Mouse (Mus musculus): Measurements from ENCODE around the gene Lpo. TPM values are rescaled to one million over a fixed set of nuclear protein-coding genes. Genes with fewer than 3 reads are reported as not detected.
A peak's percentile ranks its signal among the peaks of the same experiment; 100 is the strongest.

The Lpo gene
- polyA plus RNA-seq, 1 experiment from 2014 or later: 0.18 TPM

DNA sequence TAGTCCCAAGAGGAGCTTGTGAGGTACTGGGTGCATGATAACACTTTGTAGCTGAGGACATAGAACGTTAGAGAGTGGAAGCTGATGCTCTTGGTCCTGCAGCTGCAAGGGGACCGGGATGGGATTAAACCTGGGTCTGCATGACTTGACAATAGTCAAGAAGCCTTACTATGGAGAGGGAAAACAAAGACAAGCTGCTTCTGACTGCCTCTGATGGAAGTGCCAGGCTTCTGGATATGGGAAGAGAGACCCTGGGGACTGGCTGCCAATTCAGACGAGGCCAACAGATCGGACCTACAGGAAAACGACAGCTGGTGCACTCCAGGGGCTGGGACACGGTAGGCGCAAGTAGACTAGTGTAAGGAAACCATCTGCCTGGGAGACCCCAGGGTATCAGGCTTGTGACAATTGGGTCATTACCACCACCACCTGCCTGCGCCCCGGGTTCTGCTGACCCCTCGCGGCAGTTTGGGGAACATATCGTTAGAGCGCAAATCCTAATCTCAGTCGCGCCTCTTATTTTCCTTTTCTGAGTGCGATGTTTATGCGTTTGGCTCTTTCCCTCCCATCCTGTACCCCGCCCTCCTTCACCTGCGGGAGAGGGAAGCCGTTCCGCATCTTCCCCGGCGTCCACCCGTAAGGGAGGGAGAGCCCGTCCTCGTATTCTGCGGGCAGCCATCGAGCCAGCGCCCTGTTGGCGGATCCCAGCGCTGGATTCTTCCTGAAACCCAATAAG lies 11.2 kb downstream of the Lpo start:
- 3% methylated on average over 27 of the region's 31 CpGs for WGBS
- Histone ChIP-seq H3K27me3 (replicated peaks; ENCODE audit: control insufficient read depth, insufficient read depth, low read length) (no peaks in the 10 kb centered on the region), H3K4me2 (ENCODE audit: low read depth, low read length) (peak overlapping the region; percentile 61), H3K27ac (replicated peaks; ENCODE audit: low read depth, low read length) (no peak overlapping the region), H3K36me3 (ENCODE audit: control insufficient read depth, insufficient read depth, low read length) (no peaks in the 10 kb centered on the region), H3K4me3 (ENCODE audit: low read depth, low read length) (peak overlapping the region; percentile 36), H3K9ac (ENCODE audit: low read depth, low read length) (peak overlapping the region; percentile 60), H3K4me1 (ENCODE audit: control insufficient read depth, insufficient read depth, low read length) (0 out of 2 replicates have a peak, but pooled peaks cover 3% of the 10 kb centered on the region), H3K9me3 (ENCODE audit: control insufficient read depth, low read length) (no peaks in the 10 kb centered on the region)
- DNase-seq (ENCODE audit: low spot score) (peak; percentile 36), ATAC-seq (ENCODE audit: low read depth) (peak; percentile 84)

DNA sequence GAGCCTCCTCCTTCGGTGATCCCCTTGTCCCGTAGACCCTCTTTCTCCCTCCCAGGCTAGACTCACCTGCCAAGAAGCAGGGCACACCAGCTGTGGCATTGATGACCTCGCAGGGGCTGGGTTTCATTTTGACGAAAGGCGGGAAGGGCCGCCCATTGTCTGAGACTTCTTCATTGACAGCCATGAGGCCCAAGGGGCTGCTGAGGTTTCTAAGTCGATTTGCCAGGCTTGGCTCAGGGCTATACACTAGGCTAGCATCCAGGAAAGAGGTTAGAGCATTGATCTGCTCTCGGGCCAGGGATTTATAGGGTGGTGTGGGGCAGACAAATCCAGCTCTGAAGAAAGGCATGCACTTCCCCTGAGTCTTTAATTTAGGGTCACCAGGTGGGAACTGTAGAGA lies 13.3 kb downstream of the Lpo start:
- Histone ChIP-seq H3K27ac (replicated peaks; ENCODE audit: low read depth, low read length) (no peak overlapping the region), H3K9me3 (ENCODE audit: control insufficient read depth, low read length) (no peaks in the 10 kb centered on the region), H3K4me3 (ENCODE audit: low read depth, low read length) (no peak overlapping the region), H3K27me3 (replicated peaks; ENCODE audit: control insufficient read depth, insufficient read depth, low read length) (no peaks in the 10 kb centered on the region), H3K4me1 (ENCODE audit: control insufficient read depth, insufficient read depth, low read length) (0 out of 2 replicates have a peak, but pooled peaks cover 3% of the 10 kb centered on the region), H3K4me2 (ENCODE audit: low read depth, low read length) (no peak overlapping the region), H3K9ac (ENCODE audit: low read depth, low read length) (no peak overlapping the region), H3K36me3 (ENCODE audit: control insufficient read depth, insufficient read depth, low read length) (no peaks in the 10 kb centered on the region)
- no peak for ATAC-seq (ENCODE audit: low read depth)
- WGBS: 66% methylated on average over 8 of the region's 8 CpGs
- DNase-seq (ENCODE audit: low spot score): no peak

DNA sequence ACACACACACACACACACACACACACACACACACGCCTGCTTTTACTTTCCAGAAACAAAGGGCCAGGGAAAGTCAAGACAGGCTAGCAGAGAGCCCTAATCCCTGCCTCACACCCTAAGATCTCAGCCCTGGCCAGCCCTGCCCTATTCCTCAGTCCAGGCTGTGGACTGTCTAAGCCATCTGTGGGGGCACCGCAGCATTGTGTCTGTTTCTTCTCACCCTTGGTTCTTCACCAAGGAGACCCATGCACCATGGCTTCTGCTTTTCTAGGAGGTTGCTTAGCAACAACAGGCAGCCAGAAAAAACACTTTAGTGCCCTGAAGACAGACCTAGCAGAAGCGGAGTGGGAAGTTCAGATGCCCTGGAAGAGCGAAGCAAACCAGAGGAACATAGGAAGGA lies 16.7 kb downstream of the Lpo start:
- H3K4me1 ChIP-seq (ENCODE audit: control insufficient read depth, insufficient read depth, low read length): no peaks in the 10 kb centered on the region
- no peak overlapping the region for H3K4me2 ChIP-seq (ENCODE audit: low read depth, low read length)
- 65% methylated on average over 3 of the region's 4 CpGs for WGBS
- H3K27me3 ChIP-seq (replicated peaks; ENCODE audit: control insufficient read depth, insufficient read depth, low read length): no peaks in the 10 kb centered on the region
- no peaks in the 10 kb centered on the region for H3K9me3 ChIP-seq (ENCODE audit: control insufficient read depth, low read length)
- ATAC-seq (ENCODE audit: low read depth): no peak
- no peak overlapping the region for H3K9ac ChIP-seq (ENCODE audit: low read depth, low read length)
- no peak overlapping the region for H3K4me3 ChIP-seq (ENCODE audit: low read depth, low read length)
- no peak overlapping the region for H3K27ac ChIP-seq (replicated peaks; ENCODE audit: low read depth, low read length)
- no peaks in the 10 kb centered on the region for H3K36me3 ChIP-seq (ENCODE audit: control insufficient read depth, insufficient read depth, low read length)
- no peak for DNase-seq (ENCODE audit: low spot score)

DNA sequence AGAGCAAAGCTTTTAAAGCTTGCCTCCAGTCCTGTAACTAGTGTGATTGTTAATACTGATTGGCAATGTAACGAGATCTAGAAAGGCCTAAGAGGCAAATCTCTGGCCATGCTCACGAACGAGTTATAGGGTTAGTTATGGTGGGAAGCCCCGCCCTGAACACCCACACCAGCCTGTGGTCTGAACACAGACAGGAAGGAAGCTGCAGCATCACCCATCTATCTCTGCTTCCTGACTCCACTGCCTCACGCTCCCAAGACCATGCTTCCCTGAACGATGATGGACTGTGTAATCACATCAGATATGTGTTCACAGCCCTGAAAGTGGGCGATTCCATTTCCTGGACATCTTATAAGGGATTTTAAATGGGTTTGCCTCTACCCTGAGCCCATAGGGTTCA lies 19.9 kb downstream of the Lpo start:
- H3K9me3 ChIP-seq (ENCODE audit: control insufficient read depth, low read length): no peaks in the 10 kb centered on the region
- H3K4me2 ChIP-seq (ENCODE audit: low read depth, low read length): no peak overlapping the region
- no peaks in the 10 kb centered on the region for H3K36me3 ChIP-seq (ENCODE audit: control insufficient read depth, insufficient read depth, low read length)
- no peak overlapping the region for H3K9ac ChIP-seq (ENCODE audit: low read depth, low read length)
- H3K4me3 ChIP-seq (ENCODE audit: low read depth, low read length): no peak overlapping the region
- ATAC-seq (ENCODE audit: low read depth): no peak
- 80% methylated on average over 7 of the region's 7 CpGs for WGBS
- no peaks in the 10 kb centered on the region for H3K4me1 ChIP-seq (ENCODE audit: control insufficient read depth, insufficient read depth, low read length)
- DNase-seq (ENCODE audit: low spot score): no peak
- no peak overlapping the region for H3K27ac ChIP-seq (replicated peaks; ENCODE audit: low read depth, low read length)
- H3K27me3 ChIP-seq (replicated peaks; ENCODE audit: control insufficient read depth, insufficient read depth, low read length): no peaks in the 10 kb centered on the region

DNA sequence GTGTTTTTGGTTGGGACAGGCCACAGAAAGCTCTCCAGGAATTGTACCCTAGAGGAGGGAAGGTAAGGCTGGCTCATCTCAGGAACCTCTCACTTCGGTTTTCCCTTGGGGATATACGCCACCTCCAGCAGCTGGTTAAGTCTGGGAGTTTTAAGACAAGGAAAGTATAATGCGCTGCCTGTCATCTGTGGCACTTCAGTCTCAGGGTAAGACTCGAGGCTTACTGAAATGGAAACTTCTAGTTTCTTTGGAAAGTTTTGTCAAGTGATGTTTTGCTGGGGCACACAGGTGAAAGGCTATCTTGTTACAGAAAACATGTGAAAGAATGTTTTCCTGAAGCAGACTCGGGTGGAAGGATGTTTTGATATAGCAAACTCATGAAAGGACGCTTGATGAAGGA lies 20.7 kb downstream of the Lpo start:
- no peak overlapping the region for H3K4me3 ChIP-seq (ENCODE audit: low read depth, low read length)
- DNase-seq (ENCODE audit: low spot score): no peak
- H3K9me3 ChIP-seq (ENCODE audit: control insufficient read depth, low read length): no peaks in the 10 kb centered on the region
- H3K36me3 ChIP-seq (ENCODE audit: control insufficient read depth, insufficient read depth, low read length): no peaks in the 10 kb centered on the region
- 76% methylated on average over 6 of the region's 6 CpGs for WGBS
- ATAC-seq (ENCODE audit: low read depth): no peak
- no peaks in the 10 kb centered on the region for H3K27me3 ChIP-seq (replicated peaks; ENCODE audit: control insufficient read depth, insufficient read depth, low read length)
- no peak overlapping the region for H3K4me2 ChIP-seq (ENCODE audit: low read depth, low read length)
- no peak overlapping the region for H3K9ac ChIP-seq (ENCODE audit: low read depth, low read length)
- no peaks in the 10 kb centered on the region for H3K4me1 ChIP-seq (ENCODE audit: control insufficient read depth, insufficient read depth, low read length)
- H3K27ac ChIP-seq (replicated peaks; ENCODE audit: low read depth, low read length): no peak overlapping the region

DNA sequence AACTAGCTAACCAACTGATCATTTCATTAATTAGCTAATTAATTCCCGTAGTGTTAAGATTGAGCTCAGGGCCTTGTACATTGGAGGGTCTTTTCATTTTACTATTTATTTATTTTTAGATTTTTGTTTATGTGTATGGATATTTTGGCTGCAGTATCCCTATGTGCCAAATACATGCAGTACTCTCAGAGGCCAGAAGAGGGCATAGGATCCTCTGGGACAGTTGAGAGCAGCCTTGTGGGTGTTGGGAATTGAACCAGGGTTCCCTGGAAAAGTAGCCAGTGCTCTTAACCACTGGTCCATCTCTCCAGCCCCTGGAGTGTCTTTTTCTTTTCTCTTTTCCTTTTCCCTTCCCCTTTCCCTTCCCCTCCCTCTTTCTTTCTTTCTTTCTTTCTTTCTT lies 22.6 kb downstream of the Lpo start:
- WGBS: 72% methylated on average over 1 of the region's 1 CpGs
- DNase-seq (ENCODE audit: low spot score) (no peak), ATAC-seq (ENCODE audit: low read depth) (no peak)
- Histone ChIP-seq H3K4me2 (ENCODE audit: low read depth, low read length) (no peak overlapping the region), H3K9ac (ENCODE audit: low read depth, low read length) (no peak overlapping the region), H3K36me3 (ENCODE audit: control insufficient read depth, insufficient read depth, low read length) (no peaks in the 10 kb centered on the region), H3K4me3 (ENCODE audit: low read depth, low read length) (no peak overlapping the region), H3K27ac (replicated peaks; ENCODE audit: low read depth, low read length) (no peak overlapping the region), H3K27me3 (replicated peaks; ENCODE audit: control insufficient read depth, insufficient read depth, low read length) (no peaks in the 10 kb centered on the region), H3K9me3 (ENCODE audit: control insufficient read depth, low read length) (no peaks in the 10 kb centered on the region), H3K4me1 (ENCODE audit: control insufficient read depth, insufficient read depth, low read length) (no peaks in the 10 kb centered on the region)

DNA sequence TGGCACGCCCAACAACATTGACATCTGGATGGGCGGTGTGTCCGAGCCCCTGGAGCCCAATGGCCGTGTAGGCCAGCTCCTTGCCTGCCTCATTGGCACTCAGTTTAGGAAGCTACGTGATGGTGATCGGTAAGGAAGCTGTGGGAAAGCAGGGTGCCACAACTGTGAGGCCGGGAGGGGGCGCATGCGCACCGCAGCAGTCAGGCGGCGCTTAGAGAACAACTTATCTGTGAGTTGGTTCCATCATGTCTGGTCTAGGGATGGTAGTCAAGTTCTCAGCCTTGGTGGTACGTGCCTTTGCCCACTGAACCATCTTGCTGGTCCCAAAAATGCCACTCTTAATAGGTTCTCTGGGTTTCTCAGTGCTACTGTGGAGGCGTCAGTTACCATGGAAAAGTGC lies 25.5 kb downstream of the Lpo start:
- Histone ChIP-seq H3K4me2 (ENCODE audit: low read depth, low read length) (no peak overlapping the region), H3K9ac (ENCODE audit: low read depth, low read length) (no peak overlapping the region), H3K36me3 (ENCODE audit: control insufficient read depth, insufficient read depth, low read length) (no peaks in the 10 kb centered on the region), H3K27me3 (replicated peaks; ENCODE audit: control insufficient read depth, insufficient read depth, low read length) (no peaks in the 10 kb centered on the region), H3K4me3 (ENCODE audit: low read depth, low read length) (no peak overlapping the region), H3K4me1 (ENCODE audit: control insufficient read depth, insufficient read depth, low read length) (no peaks in the 10 kb centered on the region), H3K9me3 (ENCODE audit: control insufficient read depth, low read length) (no peaks in the 10 kb centered on the region), H3K27ac (replicated peaks; ENCODE audit: low read depth, low read length) (no peak overlapping the region)
- WGBS: 60% methylated on average over 14 of the region's 14 CpGs
- DNase-seq (ENCODE audit: low spot score) (no peak), ATAC-seq (ENCODE audit: low read depth) (no peak)

DNA sequence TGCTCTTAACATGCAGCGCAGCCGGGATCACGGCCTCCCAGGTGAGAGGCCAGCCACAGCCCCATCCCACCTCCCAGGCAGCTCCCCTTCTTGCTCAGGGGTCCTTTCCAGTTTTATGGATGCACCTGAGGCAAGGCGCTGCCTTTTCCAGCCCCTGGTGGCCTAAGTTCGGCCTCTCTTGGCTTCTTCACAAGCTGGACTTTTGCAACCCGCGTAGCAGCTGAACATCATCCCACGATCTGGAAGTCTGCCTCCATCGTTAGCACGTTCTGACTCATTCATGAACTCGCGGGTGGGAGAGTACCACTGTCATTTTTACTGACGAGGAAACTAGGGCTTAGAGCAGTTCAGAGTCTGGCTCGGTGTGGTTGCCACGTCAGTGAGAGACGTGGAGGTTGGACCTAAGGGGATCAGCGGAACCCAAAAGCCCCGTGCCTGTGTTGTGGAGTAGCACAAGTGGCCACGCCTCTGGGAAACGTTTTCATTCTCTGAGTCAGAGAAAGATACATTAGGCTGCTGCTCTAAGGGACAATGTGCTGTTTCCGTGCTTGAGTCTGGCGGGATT lies 26.3 kb downstream of the Lpo start:
- no peak overlapping the region for H3K27ac ChIP-seq (replicated peaks; ENCODE audit: low read depth, low read length)
- H3K9me3 ChIP-seq (ENCODE audit: control insufficient read depth, low read length): no peaks in the 10 kb centered on the region
- H3K27me3 ChIP-seq (replicated peaks; ENCODE audit: control insufficient read depth, insufficient read depth, low read length): no peaks in the 10 kb centered on the region
- DNase-seq (ENCODE audit: low spot score) (no peak), ATAC-seq (ENCODE audit: low read depth) (no peak)
- no peaks in the 10 kb centered on the region for H3K36me3 ChIP-seq (ENCODE audit: control insufficient read depth, insufficient read depth, low read length)
- H3K4me1 ChIP-seq (ENCODE audit: control insufficient read depth, insufficient read depth, low read length): no peaks in the 10 kb centered on the region
- H3K4me3 ChIP-seq (ENCODE audit: low read depth, low read length): no peak overlapping the region
- H3K4me2 ChIP-seq (ENCODE audit: low read depth, low read length): no peak overlapping the region
- WGBS: 83% methylated on average over 21 of the region's 22 CpGs
- H3K9ac ChIP-seq (ENCODE audit: low read depth, low read length): no peak overlapping the region

DNA sequence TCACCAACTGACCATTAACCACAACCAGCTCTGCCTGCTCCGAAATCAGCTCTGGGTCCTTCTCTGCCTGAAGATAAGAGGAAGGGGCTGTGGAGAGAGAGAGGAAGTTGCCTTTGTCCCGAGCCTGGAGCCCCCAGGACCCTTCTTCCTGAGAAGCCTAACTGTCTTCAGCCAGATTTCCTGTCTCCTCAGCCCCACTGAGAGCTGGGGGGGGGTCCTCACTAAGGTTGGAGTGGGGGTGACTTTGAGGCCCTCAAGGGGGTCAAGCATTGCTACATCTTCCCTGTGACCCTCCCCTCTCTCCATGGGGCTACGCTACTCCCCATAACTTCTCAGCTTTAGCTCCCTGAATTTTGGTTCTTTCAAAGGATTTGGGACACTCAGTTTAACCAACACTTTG lies 34.6 kb downstream of the Lpo start, which contains the start of gene Mpo:
TSS of gene Mpo (plus strand) at position 122 of the 400 bp plus-strand sequence.
- no peak within 1 kb of the TSS for H3K4me3 ChIP-seq (ENCODE audit: low read depth, low read length)
- no peak within 1 kb of the TSS for H3K27ac ChIP-seq (replicated peaks; ENCODE audit: low read depth, low read length)
- no peaks in the 10 kb centered on the region for H3K4me1 ChIP-seq (ENCODE audit: control insufficient read depth, insufficient read depth, low read length)
- ATAC-seq (ENCODE audit: low read depth): no peak
- no peak within 1 kb of the TSS for H3K9ac ChIP-seq (ENCODE audit: low read depth, low read length)
- no peaks in the 10 kb centered on the region for H3K27me3 ChIP-seq (replicated peaks; ENCODE audit: control insufficient read depth, insufficient read depth, low read length)
- H3K4me2 ChIP-seq (ENCODE audit: low read depth, low read length): no peak within 1 kb of the TSS
- no peaks in the 10 kb centered on the region for H3K36me3 ChIP-seq (ENCODE audit: control insufficient read depth, insufficient read depth, low read length)
- WGBS: 51% methylated on average over 3 of the region's 3 CpGs
- no peaks in the 10 kb centered on the region for H3K9me3 ChIP-seq (ENCODE audit: control insufficient read depth, low read length)
- DNase-seq (ENCODE audit: low spot score): no peak

Data from embryonic facial prominence, embryonic 14.5 days (tissue).